Mouse (Mus musculus) forebrain, postnatal 0 days (tissue): ENCODE data around the gene Vps50. TPM values are rescaled to one million over a fixed set of nuclear protein-coding genes. Genes with fewer than 3 reads are reported as not detected.
A peak's percentile ranks its signal among the peaks of the same experiment; 100 is the strongest.
"Not testable (repeated sequence)": the region's sequence is repeated elsewhere in the genome, so short reads cannot be mapped to it uniquely, and the experiment has no call there.

Source experiments
- ATAC-seq: fragments of 200-750 bp; cut with Nextera tagmentation; 2 replicates; pipeline ENCODE4 v1.8.0; 2017; ENCODE audit warnings: mild to moderate bottlenecking, moderate library complexity
- DNase-seq: peaks from one replicate; pipeline ENCODE4 v3.0.0-alpha.2; 2015
- H3K27ac ChIP-seq: fragments of 300-500 bp; sonication (generic); 2 replicates; pipeline ENCODE4 v1.5.1; 2014; ENCODE audit warnings: low read depth, mild to moderate bottlenecking, antibody characterized with exemption, low read length, moderate library complexity, mixed read lengths
- H3K27me3 ChIP-seq: fragments of 300-500 bp; sonication (generic); 2 replicates; pipeline ENCODE4 v1.6.1; 2014; ENCODE audit warnings: mild to moderate bottlenecking, low read length, mixed read lengths; ENCODE audit not compliant: insufficient read depth
- H3K36me3 ChIP-seq: fragments of 300-500 bp; sonication (generic); 2 replicates; pipeline ENCODE4 v1.6.1; 2014; ENCODE audit warnings: mild to moderate bottlenecking, moderate library complexity; ENCODE audit not compliant: insufficient read depth
- H3K4me1 ChIP-seq: fragments of 300-500 bp; sonication (generic); 2 replicates; pipeline ENCODE4 v1.6.1; 2014; ENCODE audit warnings: antibody characterized with exemption; ENCODE audit not compliant: insufficient read depth
- H3K4me2 ChIP-seq: fragments of 300-500 bp; sonication (generic); 2 replicates; pipeline ENCODE4 v1.6.1; 2014; ENCODE audit warnings: low read depth, mild to moderate bottlenecking, moderate library complexity
- H3K4me3 ChIP-seq: fragments of 300-500 bp; sonication (generic); 2 replicates; pipeline ENCODE4 v1.5.1; 2014; ENCODE audit warnings: low read depth, low read length, mixed read lengths
- H3K9ac ChIP-seq: fragments of 300-500 bp; sonication (generic); 2 replicates; pipeline ENCODE4 v1.6.1; 2014; ENCODE audit warnings: mild to moderate bottlenecking
- H3K9me3 ChIP-seq: fragments of 300-500 bp; sonication (generic); 2 replicates; pipeline ENCODE4 v1.6.1; 2016; ENCODE audit warnings: low read length
- CTCF ChIP-seq: sonication (generic); IDR thresholded peaks from 2 replicates; pipeline ENCODE4 v1.5.1; 2016; ENCODE audit warnings: antibody characterized with exemption, control low read depth, low read depth
- WGBS: fragments of 180-500 bp; shearing (Covaris S2); extraction: QIAGEN DNeasy Blood & Tissue Kit; methylation state at CpG from one replicate; pipeline ENCODE4 v1.1.7; 2014; 5-methylcytosine and 5-hydroxymethylcytosine counted together
- polyA plus RNA-seq: library from polyadenylated mRNA; unstranded; fragments of >200 nt; fragmentation: Nextera tagmentation; extraction: Ambion mirVana; gene quantifications from 2 replicates; pipeline ENCODE4 v1.2.1, GENCODE M21; 2015
- total RNA-seq: library from RNA; depleted of rRNA; stranded (reverse); fragments of >200 nt; gene quantifications from 2 replicates; pipeline ENCODE4 v1.2.3, GENCODE M21; 2014; rRNA removed

Gene Vps50
- total and polyA plus RNA-seq, 2 experiments from 2014 or later, result 44.2 to 68.4 TPM

- H3K9me3 ChIP-seq, H3K36me3 ChIP-seq, H3K9ac ChIP-seq, H3K4me1 ChIP-seq, H3K27me3 ChIP-seq, H3K4me3 ChIP-seq, H3K27ac ChIP-seq: not testable (repeated sequence)
- peak; percentile 59 for TF ChIP-seq CTCF
- peak; percentile 87 for ATAC-seq
- 0 out of 2 replicates have a peak overlapping the region, but pooled peaks have one; percentile 10 for H3K4me2 ChIP-seq
- 61% methylated on average over 11 of the region's 13 CpGs for WGBS
- peak; percentile 55 for DNase-seq
Observed at GRCm38 (mm10) chr6:3620428-3621387, 122.5 kb downstream of the Vps50 start.

Other genes starting within 250 kb of the Vps50 start
- gene Samd9l, start 98.8 kb upstream of the Vps50 start, total RNA-seq, result 3.6 and 4.0 TPM in 2 replicates
- gene Samd9l, start 98.8 kb upstream of the Vps50 start, polyA plus RNA-seq, result 1.3 TPM in 2 replicates
- gene Hepacam2, start 84 bp upstream of the Vps50 start, total RNA-seq, result 0.19 and 0.62 TPM in 2 replicates
- 0.60 and 0.79 TPM in 2 replicates for gene Hepacam2, start 84 bp upstream of the Vps50 start, polyA plus RNA-seq